Mouse (Mus musculus) NIH3T3 (cell line): ENCODE data around the gene Nr2e1.

Experiments
- DNase-seq: peaks from one replicate; pipeline ENCODE4 v3.0.0-alpha.2; 2012; ENCODE audit warnings: low read depth

The Nr2e1 gene

GRCm38 (mm10) chr10:42583157-42583872, at the start of gene Nr2e1, which contains the start of gene Ostm1:
Gene Nr2e1 (minus strand): TSS chr10:42583632.
Gene Ostm1 (plus strand): TSS chr10:42583822.
- DNase-seq: no peak

- no peak for DNase-seq
These were observed 49.3 kb upstream of the Nr2e1 start for GRCm38 (mm10) chr10:42632453-42633360.

GRCm38 (mm10) chr10:42631754-42632452, 48.5 kb upstream of the Nr2e1 start:
- DNase-seq: no peak

GRCm38 (mm10) chr10:42630596-42631355, 47.3 kb upstream of the Nr2e1 start:
- DNase-seq: no peak

GRCm38 (mm10) chr10:42625907-42626306, 42.5 kb upstream of the Nr2e1 start:
- no peak for DNase-seq

- no peak for DNase-seq
These were observed 34.9 kb upstream of the Nr2e1 start for GRCm38 (mm10) chr10:42618291-42618690.

- DNase-seq: no peak
These were observed 31.3 kb upstream of the Nr2e1 start for GRCm38 (mm10) chr10:42614766-42615165.

- DNase-seq: peak; percentile 73
These were observed 30.4 kb upstream of the Nr2e1 start for GRCm38 (mm10) chr10:42613639-42614381.

- DNase-seq: no peak
These were observed 29.6 kb upstream of the Nr2e1 start for GRCm38 (mm10) chr10:42613075-42613474.

- no peak for DNase-seq
These were observed 23.3 kb upstream of the Nr2e1 start for GRCm38 (mm10) chr10:42606757-42607156.

GRCm38 (mm10) chr10:42604874-42605273, 21.4 kb upstream of the Nr2e1 start:
- DNase-seq: peak; percentile 59

- no peak for DNase-seq
These were observed 18.1 kb upstream of the Nr2e1 start for GRCm38 (mm10) chr10:42601556-42601955.

- no peak for DNase-seq
These were observed 15.2 kb upstream of the Nr2e1 start for GRCm38 (mm10) chr10:42598615-42599014.

- DNase-seq: no peak
These were observed 9.8 kb upstream of the Nr2e1 start for GRCm38 (mm10) chr10:42593201-42593600.

- no peak for DNase-seq
These were observed 8.7 kb upstream of the Nr2e1 start for GRCm38 (mm10) chr10:42591993-42592686.

- DNase-seq: no peak
These were observed 8.0 kb upstream of the Nr2e1 start for GRCm38 (mm10) chr10:42591185-42591992.

GRCm38 (mm10) chr10:42590261-42591184, 7.1 kb upstream of the Nr2e1 start:
- DNase-seq: no peak

- DNase-seq: no peak
These were observed 6.1 kb upstream of the Nr2e1 start for GRCm38 (mm10) chr10:42589505-42589904.
